Mouse (Mus musculus): ENCODE data around the gene Ndufc1.

DNA sequence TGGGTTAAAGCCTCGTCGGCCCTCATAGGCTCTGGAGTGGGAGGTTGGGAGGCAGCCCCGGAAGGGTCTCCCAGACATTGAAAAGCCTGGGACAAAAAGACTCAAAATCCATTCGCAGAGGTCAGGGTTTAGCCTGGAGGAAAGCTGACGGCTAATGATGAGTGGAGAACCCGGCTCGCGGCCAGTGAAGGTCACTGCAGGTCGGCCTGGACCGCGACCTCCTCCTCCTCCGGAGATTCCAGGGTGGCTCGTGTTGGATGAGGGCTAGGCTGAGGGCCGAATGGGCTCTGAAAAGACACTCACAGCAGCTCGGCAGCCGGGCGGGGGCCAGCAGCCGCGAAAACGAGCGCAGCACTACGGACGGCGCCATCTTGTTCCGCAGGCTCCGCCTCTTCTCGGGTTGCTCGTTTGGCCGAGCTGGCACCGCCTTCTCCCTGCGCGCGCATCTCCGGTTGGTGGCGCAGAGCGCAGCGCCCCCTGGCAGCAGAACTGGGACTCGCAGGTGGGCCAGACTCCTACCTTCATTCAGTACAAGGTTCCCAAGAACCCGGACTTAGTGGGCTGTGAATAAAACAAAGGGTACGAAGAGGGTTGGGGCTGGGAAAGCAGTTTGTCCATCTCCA, at the start of gene Ndufc1:
- no peak for TF ChIP-seq GATA1 (IDR thresholded peaks at IDR 0.05; ENCODE audit: low read length)
- no peak for TF ChIP-seq TAL1 (IDR thresholded peaks at IDR 0.05; ENCODE audit: low read length)
